Mouse (Mus musculus): Measurements from ENCODE around the gene Bcl7c. TPM values are rescaled to one million over a fixed set of nuclear protein-coding genes. Genes with fewer than 3 reads are reported as not detected.

Gene Bcl7c
- total and polyA plus RNA-seq, 2 experiments from 2014 or later, result 48.8 to 86.8 TPM

DNA sequence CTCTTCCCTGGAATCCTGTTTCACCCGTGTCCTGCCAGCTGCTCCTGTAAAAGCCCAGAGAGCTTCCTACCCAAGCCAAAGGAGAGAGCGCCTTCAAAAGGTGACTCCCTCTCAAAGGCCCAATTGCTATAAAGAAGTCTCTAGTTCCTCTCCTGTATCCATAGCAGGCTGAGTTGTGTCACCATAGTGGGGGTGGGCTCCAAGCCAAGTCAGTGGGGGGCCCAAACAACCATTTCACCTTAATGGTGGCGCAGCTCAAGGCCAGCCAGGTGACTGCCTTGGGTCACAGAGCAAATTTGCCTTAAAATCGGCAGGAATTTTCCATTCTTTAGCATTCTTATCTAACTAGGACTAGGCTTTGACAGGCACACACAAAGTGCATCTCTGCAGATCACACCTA is 6.1 kb upstream of the Bcl7c start:
- Histone ChIP-seq H3K36me3 (ENCODE audit: insufficient read depth, low read length) (no peaks in the 10 kb centered on the region), H3K27me3 (ENCODE audit: insufficient read depth, low read length) (no peaks in the 10 kb centered on the region), H3K4me2 (ENCODE audit: low read depth, low read length) (no peak overlapping the region), H3K9ac (replicated peaks; ENCODE audit: low read length) (no peak overlapping the region), H3K4me1 (ENCODE audit: insufficient read depth, low read length) (peaks cover 7% of the 10 kb centered on the region), H3K27ac (no peak overlapping the region), H3K9me3 (ENCODE audit: low read length) (no peaks in the 10 kb centered on the region), H3K4me3 (ENCODE audit: low read length) (no peak overlapping the region)
- ATAC-seq, result no peak
- TF ChIP-seq CTCF (IDR thresholded peaks at IDR 0.05; ENCODE audit: low read depth), result no peak
- 84% methylated on average over 4 of the region's 4 CpGs for WGBS
- DNase-seq (ENCODE audit: low spot score), result no peak

DNA sequence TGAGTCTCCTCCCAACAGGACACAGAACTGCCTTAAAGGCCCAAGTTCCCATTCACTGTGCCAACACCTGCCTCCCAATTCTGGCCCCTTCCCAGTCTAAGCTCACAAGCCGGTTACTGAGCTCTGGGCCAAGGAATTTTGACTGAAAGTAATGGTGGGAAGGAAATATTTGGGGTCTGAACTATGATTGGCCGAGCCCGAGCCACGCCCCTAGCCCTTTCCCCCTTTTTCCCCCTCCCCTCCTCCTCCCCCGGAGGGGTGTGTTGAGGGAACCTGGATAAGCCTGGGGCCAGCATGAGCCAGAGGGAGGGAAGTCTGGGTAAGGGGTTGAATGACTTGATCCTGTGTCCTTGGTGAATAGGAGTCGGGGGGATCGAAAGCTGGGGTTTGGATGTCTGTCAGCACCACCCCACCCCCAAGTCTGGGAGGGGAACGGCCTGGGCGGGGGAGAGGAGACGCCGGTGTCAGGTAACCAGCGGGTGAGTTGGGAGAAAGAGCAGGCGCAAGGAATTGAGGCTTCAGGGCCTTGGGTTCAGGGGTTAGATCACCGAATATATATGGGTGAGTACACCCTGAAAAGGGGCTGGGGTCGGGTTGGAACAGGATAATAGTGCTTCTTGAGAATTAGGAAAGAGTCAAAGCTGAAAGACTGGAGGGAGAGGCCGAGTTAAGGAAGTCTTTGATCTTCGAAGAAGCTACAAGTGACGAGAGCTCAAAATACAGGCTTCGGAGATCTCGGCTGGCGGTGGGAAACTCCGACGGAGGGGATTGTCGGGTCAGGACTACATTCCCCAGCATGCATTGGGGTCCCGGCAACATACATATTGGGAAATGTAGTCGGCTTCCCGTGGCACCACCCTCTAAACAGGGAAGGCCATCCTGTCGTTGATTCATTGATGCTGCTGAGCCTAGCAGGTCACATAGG is 4.0 kb upstream of the Bcl7c start, which contains the start of gene Ctf1:
Ctf1 (plus strand) TSS at position 276 of the 925 bp plus-strand sequence.
- peak; percentile 63; the same call in 1 of the 2 replicates for ATAC-seq
- Histone ChIP-seq H3K27ac (peak within 1 kb of the TSS; percentile 68; the same call in 1 of the 2 replicates), H3K9ac (replicated peaks; ENCODE audit: low read length) (no peak within 1 kb of the TSS), H3K9me3 (ENCODE audit: low read length) (no peaks in the 10 kb centered on the region), H3K4me3 (ENCODE audit: low read length) (peak within 1 kb of the TSS; percentile 24), H3K4me1 (ENCODE audit: insufficient read depth, low read length) (peaks cover 10% of the 10 kb centered on the region), H3K4me2 (ENCODE audit: low read depth, low read length) (peak within 1 kb of the TSS; percentile 57), H3K27me3 (ENCODE audit: insufficient read depth, low read length) (no peaks in the 10 kb centered on the region), H3K36me3 (ENCODE audit: insufficient read depth, low read length) (no peaks in the 10 kb centered on the region)
- TF ChIP-seq CTCF (IDR thresholded peaks at IDR 0.05; ENCODE audit: low read depth), result no peak
- WGBS, result 2% methylated on average over 28 of the region's 28 CpGs
- peak; percentile 90 for DNase-seq (ENCODE audit: low spot score)

DNA sequence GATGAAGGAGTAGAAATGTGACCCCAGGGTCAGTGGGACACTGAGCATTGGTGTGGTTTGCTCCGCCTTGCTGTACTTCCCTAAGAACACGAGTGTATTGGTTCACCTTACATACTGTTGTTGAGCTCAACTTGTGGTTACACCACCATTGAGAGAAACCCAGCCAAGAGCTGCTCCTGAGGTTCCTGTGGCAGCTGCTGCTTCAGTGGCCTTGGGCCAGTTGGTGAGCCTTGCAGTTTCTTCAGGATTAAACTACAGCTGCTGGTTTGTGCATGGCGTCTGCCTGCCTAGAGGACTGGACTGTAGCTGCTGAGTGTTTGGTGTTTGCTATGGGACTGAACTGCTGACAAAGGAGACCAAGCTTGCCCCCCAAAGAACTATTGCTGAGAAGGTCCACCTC is 2.7 kb upstream of the Bcl7c start:
- peaks cover 15% of the 10 kb centered on the region for H3K4me1 ChIP-seq (ENCODE audit: insufficient read depth, low read length)
- H3K27me3 ChIP-seq (ENCODE audit: insufficient read depth, low read length), result no peaks in the 10 kb centered on the region
- no peak overlapping the region for H3K4me3 ChIP-seq (ENCODE audit: low read length)
- WGBS, result 82% methylated on average over 3 of the region's 3 CpGs
- no peak for TF ChIP-seq CTCF (IDR thresholded peaks at IDR 0.05; ENCODE audit: low read depth)
- ATAC-seq (no peak), DNase-seq (ENCODE audit: low spot score) (peak; percentile 18)
- no peak overlapping the region for H3K9ac ChIP-seq (replicated peaks; ENCODE audit: low read length)
- H3K36me3 ChIP-seq (ENCODE audit: insufficient read depth, low read length), result peaks cover 2% of the 10 kb centered on the region; the same call in 1 of the 2 replicates
- H3K27ac ChIP-seq, result no peak overlapping the region
- H3K9me3 ChIP-seq (ENCODE audit: low read length), result no peaks in the 10 kb centered on the region
- H3K4me2 ChIP-seq (ENCODE audit: low read depth, low read length), result no peak overlapping the region

DNA sequence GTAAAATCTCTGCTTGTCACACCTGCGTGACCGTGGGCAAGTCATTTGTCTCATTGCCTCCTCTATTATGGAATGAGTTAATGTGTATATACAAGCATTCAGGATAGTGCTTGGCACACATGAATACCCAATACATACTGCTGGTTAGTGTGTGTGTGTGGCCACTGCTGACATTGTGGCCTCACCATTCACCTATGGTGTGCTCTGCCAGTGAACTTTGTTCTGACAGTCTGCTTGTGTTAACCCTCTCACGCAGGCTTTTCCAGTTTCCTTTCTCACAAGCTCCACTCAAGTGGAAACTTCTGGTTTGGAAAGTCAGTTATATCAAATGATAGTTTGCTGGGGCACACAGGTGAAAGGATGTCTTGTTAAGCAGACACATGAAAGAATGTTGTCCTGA is 2.3 kb upstream of the Bcl7c start:
- H3K4me3 ChIP-seq (ENCODE audit: low read length), result no peak overlapping the region
- TF ChIP-seq CTCF (IDR thresholded peaks at IDR 0.05; ENCODE audit: low read depth), result no peak
- DNase-seq (ENCODE audit: low spot score) (no peak), ATAC-seq (no peak)
- H3K36me3 ChIP-seq (ENCODE audit: insufficient read depth, low read length), result peaks cover 5% of the 10 kb centered on the region; the same call in 1 of the 2 replicates
- H3K9me3 ChIP-seq (ENCODE audit: low read length), result no peaks in the 10 kb centered on the region
- 91% methylated on average over 3 of the region's 3 CpGs for WGBS
- H3K4me1 ChIP-seq (ENCODE audit: insufficient read depth, low read length), result peaks cover 15% of the 10 kb centered on the region
- no peak overlapping the region for H3K4me2 ChIP-seq (ENCODE audit: low read depth, low read length)
- no peaks in the 10 kb centered on the region for H3K27me3 ChIP-seq (ENCODE audit: insufficient read depth, low read length)
- no peak overlapping the region for H3K9ac ChIP-seq (replicated peaks; ENCODE audit: low read length)
- no peak overlapping the region for H3K27ac ChIP-seq

DNA sequence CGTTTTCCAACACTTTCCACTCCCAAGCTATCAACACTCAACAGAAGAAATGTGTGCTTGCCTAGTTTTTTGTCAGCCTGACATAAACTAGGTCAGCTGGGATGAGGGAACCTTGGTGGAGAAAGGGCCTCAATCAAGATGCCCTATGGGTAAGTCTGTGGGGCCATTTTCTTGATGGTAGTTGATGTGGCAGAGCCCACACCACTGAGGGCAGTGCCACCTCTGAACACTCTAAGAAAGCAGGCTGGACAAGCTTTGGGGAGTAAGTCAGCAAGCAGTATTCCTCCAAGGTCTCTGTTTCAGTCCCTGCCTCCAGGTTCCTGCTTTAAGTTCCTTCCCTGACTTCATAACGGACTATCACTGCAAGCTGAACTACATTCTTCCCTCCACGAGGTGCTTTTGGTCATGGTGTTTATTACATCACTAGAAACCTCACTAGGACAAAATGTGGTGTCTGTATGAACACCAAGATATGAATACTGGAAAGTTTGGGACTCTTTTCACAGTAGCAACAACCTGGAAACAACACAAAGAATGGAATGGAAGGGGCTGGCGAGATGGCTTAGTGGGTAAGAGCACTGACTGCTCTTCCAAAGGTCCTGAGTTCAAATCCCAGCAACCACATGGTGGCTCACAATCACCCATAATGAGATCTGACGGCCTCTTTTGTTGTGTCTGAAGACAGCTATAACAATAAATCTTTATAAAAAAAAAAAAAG is 687 bp upstream of the Bcl7c start:
- WGBS, result 79% methylated on average over 5 of the region's 5 CpGs
- H3K4me3 ChIP-seq (ENCODE audit: low read length), result peak overlapping the region; percentile 75
- no peaks in the 10 kb centered on the region for H3K9me3 ChIP-seq (ENCODE audit: low read length)
- no peak for DNase-seq (ENCODE audit: low spot score)
- peak overlapping the region; percentile 77 for H3K4me2 ChIP-seq (ENCODE audit: low read depth, low read length)
- H3K9ac ChIP-seq (replicated peaks; ENCODE audit: low read length), result no peak overlapping the region
- peaks cover 5% of the 10 kb centered on the region; the same call in 1 of the 2 replicates for H3K36me3 ChIP-seq (ENCODE audit: insufficient read depth, low read length)
- peaks cover 15% of the 10 kb centered on the region for H3K4me1 ChIP-seq (ENCODE audit: insufficient read depth, low read length)
- TF ChIP-seq CTCF (IDR thresholded peaks at IDR 0.05; ENCODE audit: low read depth), result no peak
- H3K27ac ChIP-seq, result peak overlapping the region; percentile 97; the same call in 1 of the 2 replicates
- no peak for ATAC-seq
- H3K27me3 ChIP-seq (ENCODE audit: insufficient read depth, low read length), result no peaks in the 10 kb centered on the region

DNA sequence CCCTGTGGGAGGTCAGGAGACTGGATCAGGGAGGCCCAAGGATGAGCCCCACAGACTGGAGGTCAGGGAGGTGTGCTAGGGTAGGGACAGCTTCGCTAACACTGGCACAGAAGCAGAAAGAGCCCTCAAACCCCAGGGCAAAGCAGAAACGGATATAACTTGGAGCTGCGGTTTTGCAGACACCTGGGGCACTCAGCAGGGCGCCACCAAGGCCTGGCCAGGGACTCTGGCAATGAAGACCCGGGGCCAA is 851 bp downstream of the Bcl7c start:
- DNase-seq (ENCODE audit: low spot score), result no peak
- Histone ChIP-seq H3K4me3 (ENCODE audit: low read length) (peak overlapping the region; percentile 75), H3K9ac (replicated peaks; ENCODE audit: low read length) (peak overlapping the region; percentile 94), H3K4me1 (ENCODE audit: insufficient read depth, low read length) (peaks cover 15% of the 10 kb centered on the region), H3K27ac (peak overlapping the region; percentile 97), H3K27me3 (ENCODE audit: insufficient read depth, low read length) (no peaks in the 10 kb centered on the region), H3K36me3 (ENCODE audit: insufficient read depth, low read length) (peaks cover 10% of the 10 kb centered on the region; the same call in 1 of the 2 replicates), H3K4me2 (ENCODE audit: low read depth, low read length) (peak overlapping the region; percentile 77), H3K9me3 (ENCODE audit: low read length) (no peaks in the 10 kb centered on the region)
- ATAC-seq, result no peak
- WGBS, result 1% methylated on average over 5 of the region's 5 CpGs
- no peak for TF ChIP-seq CTCF (IDR thresholded peaks at IDR 0.05; ENCODE audit: low read depth)
